Mouse (Mus musculus) CH12.LX (cell line): ENCODE data around the gene Sestd1.

ENCODE experiments used
- CTCF ChIP-seq, 2 experiments: IDR thresholded peaks in 1 of 2; conservative IDR thresholded peaks in 1 of 2; 2 replicates each; pipeline ENCODE4 v1.5.1; 2011 to 2012; ENCODE audit warnings: low read depth in 2 of 2, low read length in 2 of 2, improper control_type of control experiment in 1 of 2, inconsistent platforms in 1 of 2, mild to moderate bottlenecking in 1 of 2, moderate library complexity in 1 of 2
- EP300 ChIP-seq: IDR thresholded peaks from 2 replicates; pipeline ENCODE4 v1.6.1; 2011; ENCODE audit warnings: low read length, improper control_type of control experiment
- ETS1 ChIP-seq: conservative IDR thresholded peaks from 2 replicates; pipeline ENCODE4 v1.6.1; 2012; ENCODE audit warnings: low read depth, mild to moderate bottlenecking, inconsistent platforms, low read length, improper control_type of control experiment, moderate library complexity
- JUND ChIP-seq: conservative IDR thresholded peaks from 2 replicates; pipeline ENCODE4 v1.6.1; 2011; ENCODE audit warnings: low read depth, low read length, improper control_type of control experiment
- MAX ChIP-seq: IDR thresholded peaks from 2 replicates; pipeline ENCODE4 v1.6.1; 2011; ENCODE audit warnings: low read length, improper control_type of control experiment
- MEF2A ChIP-seq: IDR thresholded peaks from 2 replicates; pipeline ENCODE4 v1.6.1; 2014; ENCODE audit warnings: low read depth, mild to moderate bottlenecking, inconsistent platforms, low read length, improper control_type of control experiment, borderline replicate concordance
- POLR2A ChIP-seq: IDR thresholded peaks from 2 replicates; pipeline ENCODE4 v1.6.1; 2011; ENCODE audit warnings: low read depth, mild to moderate bottlenecking, improper control_type of control experiment, low read length
- POLR2AphosphoS2 ChIP-seq: IDR thresholded peaks from 2 replicates; pipeline ENCODE4 v1.6.1; 2011; ENCODE audit warnings: low read depth, low read length, improper control_type of control experiment
- SIN3A ChIP-seq: IDR thresholded peaks from 2 replicates; pipeline ENCODE4 v1.6.1; 2012; ENCODE audit warnings: low read length, improper control_type of control experiment, inconsistent platforms
- ZC3H11A ChIP-seq: IDR thresholded peaks from 2 replicates; pipeline ENCODE4 v1.6.1; 2012; ENCODE audit warnings: low read depth, mild to moderate bottlenecking, inconsistent platforms, low read length, improper control_type of control experiment
- ZMIZ1 ChIP-seq: IDR thresholded peaks from 2 replicates; pipeline ENCODE4 v1.6.1; 2012; ENCODE audit warnings: low read depth, mild to moderate bottlenecking, inconsistent platforms, low read length, improper control_type of control experiment
- ZNF384 ChIP-seq: IDR thresholded peaks from 2 replicates; pipeline ENCODE4 v1.6.1; 2012; ENCODE audit warnings: low read depth, low read length, improper control_type of control experiment, inconsistent platforms

- TF ChIP-seq CTCF (conservative IDR thresholded peaks at IDR 0.05 in 1 of 2, IDR thresholded peaks at IDR 0.05 in 1 of 2; ENCODE audit: low read depth in 2 of 2, low read length in 2 of 2) (no peak), ZMIZ1 (no peak), JUND (no peak), ETS1 (no peak), SIN3A (no peak), ZC3H11A (no peak), POLR2A (no peak), MEF2A (no peak), POLR2AphosphoS2 (no peak), MAX (no peak), EP300 (no peak), ZNF384 (no peak)
These were observed 21.4 kb upstream of the Sestd1 start for GRCm38 (mm10) chr2:77301687-77302389.
